Comparison of ENCODE assay signal across 9 mouse cellular contexts in the genomic region with DNA sequence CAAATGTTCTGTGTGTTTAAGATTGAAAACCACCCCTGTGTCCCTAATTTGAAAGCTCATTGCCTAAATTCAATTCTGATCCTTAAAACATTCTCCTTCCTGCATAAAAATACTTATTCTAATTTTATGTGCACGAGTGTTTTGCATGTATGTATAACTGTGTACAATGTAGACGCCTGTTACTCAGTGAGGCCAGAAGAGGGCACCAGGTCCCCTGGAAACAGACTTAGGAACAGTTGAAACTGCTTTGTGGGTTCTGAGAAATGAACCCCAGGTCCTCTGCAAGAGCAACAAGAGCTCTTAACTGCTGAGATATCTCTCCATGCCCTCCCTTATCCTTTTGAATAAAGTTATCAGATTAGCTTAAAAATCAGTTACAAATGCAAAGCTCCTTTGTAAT. TPM values are rescaled to one million over a fixed set of nuclear protein-coding genes. Genes with fewer than 3 reads are reported as not detected.
DNase-seq lines count a peak whose midpoint lies in the region; ATAC-seq and TF ChIP-seq lines count a peak whose summit lies in the region.
"Had no signal": no experiment of that assay in that cellular context is flagged by ENCODE, and none has a peak within 500 bp of the region (broad histone marks: within the 10 kb centered on the region; RNA-seq: fewer than 3 reads in every experiment).

No protein-coding gene starts in this region.

- no peak for TF ChIP-seq POLR2A in MEL (IDR thresholded peaks at IDR 0.05; ENCODE audit: control insufficient read depth in 1 of 2, insufficient read depth in 1 of 2, low read depth in 1 of 2, low read length in 2 of 2, poor library complexity in 1 of 2)

- H3K27ac ChIP-seq in MEL (ENCODE audit: control insufficient read depth, low read depth, low read length): no peak overlapping the region
- no peak overlapping the region for H3K27ac ChIP-seq in lung, embryonic 14.5 days (ENCODE audit: low read depth)
- H3K27ac ChIP-seq: limb, embryonic 15.5 days had no signal

- H3K4me1 ChIP-seq in MEL (ENCODE audit: control insufficient read depth in 1 of 2, insufficient read depth in 2 of 2, low read length in 2 of 2): no peaks in the 10 kb centered on the region
- no peaks in the 10 kb centered on the region for H3K4me1 ChIP-seq in lung, embryonic 14.5 days (ENCODE audit: insufficient read depth)
- H3K4me1 ChIP-seq: limb, embryonic 15.5 days had no signal

- TF ChIP-seq RAD21 in MEL (IDR thresholded peaks at IDR 0.05; ENCODE audit: low read depth, low read length): peak; percentile 62

- no peak overlapping the region for H3K4me2 ChIP-seq in lung, embryonic 14.5 days
- H3K4me2 ChIP-seq: limb, embryonic 15.5 days had no signal

- no peak overlapping the region for H3K4me3 ChIP-seq in MEL (ENCODE audit: control insufficient read depth in 1 of 2, insufficient read depth in 1 of 2, low read depth in 2 of 2, low read length in 2 of 2)
- H3K4me3 ChIP-seq in lung, embryonic 14.5 days (ENCODE audit: low read depth, low read length): no peak overlapping the region
- H3K4me3 ChIP-seq: erythroblast, embryonic 14.5 days; limb, embryonic 15.5 days had no signal

- ATAC-seq in lung, embryonic 14.5 days (ENCODE audit: insufficient read depth): no peak

- peaks cover 0 to 2% of the 10 kb centered on the region in 2 experiments; a peak in 3 of 4 replicates for H3K27me3 ChIP-seq in MEL (ENCODE audit: control insufficient read depth in 1 of 2, insufficient read depth in 2 of 2, low read length in 2 of 2)
- H3K27me3 ChIP-seq in lung, embryonic 14.5 days (ENCODE audit: insufficient read depth, low read length): no peaks in the 10 kb centered on the region
- H3K27me3 ChIP-seq: limb, embryonic 15.5 days had no signal

- no peaks in the 10 kb centered on the region for H3K9me3 ChIP-seq in MEL (replicated peaks; ENCODE audit: insufficient read depth, low read length)
- H3K9me3 ChIP-seq in lung, embryonic 14.5 days (ENCODE audit: low read depth, low read length): no peaks in the 10 kb centered on the region
- H3K9me3 ChIP-seq: limb, embryonic 15.5 days had no signal

- no peak for TF ChIP-seq EP300 in MEL (IDR thresholded peaks at IDR 0.05; ENCODE audit: low read depth in 1 of 2, low read length in 2 of 2)

- no peak overlapping the region for H3K9ac ChIP-seq in MEL (ENCODE audit: control insufficient read depth, low read depth, low read length, poor library complexity, severe bottlenecking)
- no peak overlapping the region for H3K9ac ChIP-seq in lung, embryonic 14.5 days
- H3K9ac ChIP-seq: limb, embryonic 15.5 days had no signal

- peak; percentile 20 to 68 (median 51); a peak in 5 of 6 replicates for TF ChIP-seq CTCF in MEL (IDR thresholded peaks at IDR 0.05 in 2 of 3, conservative IDR thresholded peaks at IDR 0.05 in 1 of 3; ENCODE audit: control insufficient read depth in 1 of 3, insufficient read depth in 1 of 3, low read depth in 2 of 3, low read length in 3 of 3, poor library complexity in 1 of 3, severe bottlenecking in 1 of 3)
- TF ChIP-seq CTCF in lung, embryonic 14.5 days (IDR thresholded peaks at IDR 0.05; ENCODE audit: low read depth): peak; percentile 59

- no peaks in the 10 kb centered on the region for H3K36me3 ChIP-seq in MEL (ENCODE audit: control insufficient read depth in 1 of 2, insufficient read depth in 2 of 2, low read length in 2 of 2)
- H3K36me3 ChIP-seq in lung, embryonic 14.5 days (ENCODE audit: insufficient read depth): no peaks in the 10 kb centered on the region
- H3K36me3 ChIP-seq: limb, embryonic 15.5 days had no signal

- DNase-seq in kidney, adult 9 months: peak; percentile 24
- DNase-seq in kidney, adult 11 months: no peak
- peak; percentile 54 for DNase-seq in MEL (ENCODE audit: low read depth, low spot score)
- peak; percentile 38 for DNase-seq in adrenal gland, postnatal 25 days
- DNase-seq in lung, embryonic 14.5 days: peak; percentile 57
- DNase-seq in yolk sac, embryonic 10.5 days (ENCODE audit: low spot score): no peak
- DNase-seq in testis, postnatal 10 days (ENCODE audit: low spot score): no peak

- H3K79me2 ChIP-seq in MEL (ENCODE audit: control insufficient read depth, insufficient read depth, low read length, poor library complexity): no peaks in the 10 kb centered on the region

- WGBS in lung, embryonic 14.5 days: 17% methylated on average over 2 of the region's 2 CpGs

TF ChIP-seq in MEL, 35 proteins besides CTCF, POLR2A, EP300 and RAD21:
- no peak for TF ChIP-seq UBTF (IDR thresholded peaks at IDR 0.05; ENCODE audit: borderline replicate concordance, insufficient read depth, low read depth, low read length)
- peak; percentile 42 for TF ChIP-seq ZC3H11A (IDR thresholded peaks at IDR 0.05; ENCODE audit: low read depth, low read length)
- TF ChIP-seq SMC3 (IDR thresholded peaks at IDR 0.05; ENCODE audit: low read depth, low read length): peak; percentile 76
- no peak for TF ChIP-seq CHD1 (IDR thresholded peaks at IDR 0.05; ENCODE audit: low read depth, low read length)

RNA-seq across cellular contexts. Expression of gene Gcsam, which starts 27.7 kb away (rescaled TPM):
- total RNA-seq in MEL (2012; rRNA removed): not detected in 2 replicates
- polyA plus RNA-seq in MEL (2012; ENCODE audit: insufficient read depth in 1 of 2, insufficient read length in 2 of 2, low read depth in 1 of 2, low replicate concordance in 2 of 2, missing spikeins in 1 of 2): not detected
- not detected in 2 replicates for total RNA-seq in adrenal gland, postnatal 25 days (2021)
- polyA plus RNA-seq in lung, embryonic 14.5 days (2014; fragmentation: Nextera tagmentation; extraction: Ambion mirVana): 0.13 and 0.46 TPM in 2 replicates
- polyA plus RNA-seq: erythroblast, embryonic 14.5 days had no signal

RNA-seq across cellular contexts. Expression of gene Slc9c1, which starts 47.4 kb away (rescaled TPM):
- total RNA-seq in MEL (2012; rRNA removed): not detected in 2 replicates
- not detected for polyA plus RNA-seq in MEL (2012; ENCODE audit: insufficient read depth in 1 of 2, insufficient read length in 2 of 2, low read depth in 1 of 2, low replicate concordance in 2 of 2, missing spikeins in 1 of 2)
- total RNA-seq in adrenal gland, postnatal 25 days (2021): not detected in 2 replicates
- not detected in 2 replicates for polyA plus RNA-seq in lung, embryonic 14.5 days (2014; fragmentation: Nextera tagmentation; extraction: Ambion mirVana)
- polyA plus RNA-seq: erythroblast, embryonic 14.5 days; limb, embryonic 15.5 days had no signal

RNA-seq across cellular contexts. Expression of gene Gm17783, which starts 50.7 kb away (rescaled TPM):
- not detected in 2 replicates for total RNA-seq in MEL (2012; rRNA removed)
- polyA plus RNA-seq in MEL (2012; ENCODE audit: insufficient read depth in 1 of 2, insufficient read length in 2 of 2, low read depth in 1 of 2, low replicate concordance in 2 of 2, missing spikeins in 1 of 2): not detected
- total RNA-seq in adrenal gland, postnatal 25 days (2021): not detected in 2 replicates
- polyA plus RNA-seq in lung, embryonic 14.5 days (2014; fragmentation: Nextera tagmentation; extraction: Ambion mirVana): not detected in 2 replicates
- polyA plus RNA-seq: erythroblast, embryonic 14.5 days; limb, embryonic 15.5 days had no signal

Comparison
In these comparisons a context has a peak if more than half of its experiments do, and no peak if none do; other contexts are left out.
1. DNase-seq: peak in kidney, adult 9 months (single experiment), MEL (single experiment), adrenal gland, postnatal 25 days (single experiment) and lung, embryonic 14.5 days (single experiment); none in kidney, adult 11 months (single experiment), yolk sac, embryonic 10.5 days (single experiment) and testis, postnatal 10 days (single experiment).